Mouse (Mus musculus) hindbrain, embryonic 10.5 days (tissue): Measurements from ENCODE around the gene Gdf5. TPM values are rescaled to one million over a fixed set of nuclear protein-coding genes. Genes with fewer than 3 reads are reported as not detected.
"Not testable (repeated sequence)": the region's sequence is repeated elsewhere in the genome, so short reads cannot be mapped to it uniquely, and the experiment has no call there.

ENCODE experiments used
- DNase-seq: peaks from one replicate; pipeline ENCODE4 v3.0.0-alpha.2; 2017; ENCODE audit warnings: low spot score
- H3K27ac ChIP-seq: fragments of 300-500 bp; sonication (generic); 2 replicates; pipeline ENCODE4 v1.5.1; 2016; ENCODE audit warnings: mild to moderate bottlenecking, moderate library complexity
- H3K27me3 ChIP-seq: fragments of 300-500 bp; sonication (generic); 2 replicates; pipeline ENCODE4 v1.6.1; 2016; ENCODE audit warnings: mild to moderate bottlenecking; ENCODE audit not compliant: poor library complexity, insufficient read depth, severe bottlenecking
- H3K36me3 ChIP-seq: fragments of 300-500 bp; sonication (generic); 2 replicates; pipeline ENCODE4 v1.6.1; 2016; ENCODE audit warnings: mild to moderate bottlenecking, moderate library complexity
- H3K4me1 ChIP-seq: fragments of 300-500 bp; sonication (generic); replicated peaks from 2 replicates; pipeline ENCODE4 v1.6.1; 2016; ENCODE audit warnings: mild to moderate bottlenecking
- H3K4me3 ChIP-seq: fragments of 300-500 bp; sonication (generic); 2 replicates; pipeline ENCODE4 v1.5.1; 2016; ENCODE audit warnings: mild to moderate bottlenecking, moderate library complexity
- H3K9me3 ChIP-seq: fragments of 300-500 bp; sonication (generic); 2 replicates; pipeline ENCODE4 v1.6.1; 2016; ENCODE audit warnings: mild to moderate bottlenecking, moderate library complexity
- WGBS: fragments of 180-500 bp; shearing (Covaris S2); methylation state at CpG from one replicate; pipeline ENCODE4 v1.1.7; 2016; 5-methylcytosine and 5-hydroxymethylcytosine counted together
- polyA plus RNA-seq: library from polyadenylated mRNA; unstranded; fragments of >200 nt; fragmentation: Nextera tagmentation; extraction: Ambion mirVana; gene quantifications from 2 replicates; pipeline ENCODE4 v1.2.1, GENCODE M21; 2016

Gene Gdf5
- polyA plus RNA-seq, 1 experiment from 2014 or later, result 1.1 TPM

DNA sequence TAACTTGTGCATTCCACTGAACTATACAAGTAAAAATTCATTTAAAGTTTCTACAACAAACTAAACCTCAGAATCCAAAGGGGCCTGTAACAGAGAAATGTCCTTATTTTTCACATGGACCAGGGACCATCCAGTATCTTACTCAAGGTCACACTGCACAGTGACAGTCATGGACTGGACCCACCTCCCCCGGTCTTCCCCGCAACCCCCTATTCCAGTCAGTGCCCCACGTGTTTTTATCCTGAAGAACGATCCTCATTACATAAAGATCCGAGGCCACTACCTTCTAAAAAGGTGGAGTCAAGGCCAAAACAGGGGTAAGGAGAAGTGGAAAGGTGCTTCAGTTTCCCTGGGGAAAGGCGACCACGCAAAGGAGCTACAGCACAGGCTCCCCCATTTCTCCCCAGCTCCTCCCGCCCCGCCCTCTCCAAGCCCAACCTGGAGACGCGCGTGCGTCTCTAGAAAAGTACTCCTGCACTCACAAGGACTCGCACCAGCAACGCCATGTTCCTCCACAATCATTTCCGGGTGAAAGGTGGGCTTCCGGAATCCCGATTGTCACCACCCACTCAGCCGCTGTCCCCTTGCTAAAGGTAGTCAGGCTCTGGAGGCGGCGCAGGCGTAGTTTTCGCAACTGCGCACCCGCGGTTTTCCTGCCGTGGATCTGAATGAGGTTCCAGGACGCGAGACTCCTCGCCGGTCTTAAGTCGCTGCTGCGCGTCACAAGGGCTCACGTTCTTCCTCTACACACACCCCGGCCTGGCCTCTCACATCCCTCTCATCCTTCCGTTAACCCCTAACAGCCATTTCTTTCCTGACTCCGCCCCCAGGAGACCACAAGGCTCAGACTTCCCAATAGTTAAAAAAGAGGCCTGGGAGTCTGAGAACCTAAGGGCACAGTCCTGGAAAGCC, 15.4 kb downstream of the Gdf5 start, which contains the start of gene Uqcc1:
Uqcc1 (minus strand) TSS at position 780 of the 912 bp plus-strand sequence.
- Histone ChIP-seq H3K4me1 (peaks cover 20% of the 10 kb centered on the region), H3K9me3 (no peaks in the 10 kb centered on the region), H3K4me3 (peak within 1 kb of the TSS; percentile 81), H3K36me3 (peaks cover 4% of the 10 kb centered on the region; the same call in 1 of the 2 replicates), H3K27me3 (no peaks in the 10 kb centered on the region), H3K27ac (peak within 1 kb of the TSS; percentile 93)
- DNase-seq, result peak; percentile 92
- under 1% methylated on average over 38 of the region's 38 CpGs for WGBS

DNA sequence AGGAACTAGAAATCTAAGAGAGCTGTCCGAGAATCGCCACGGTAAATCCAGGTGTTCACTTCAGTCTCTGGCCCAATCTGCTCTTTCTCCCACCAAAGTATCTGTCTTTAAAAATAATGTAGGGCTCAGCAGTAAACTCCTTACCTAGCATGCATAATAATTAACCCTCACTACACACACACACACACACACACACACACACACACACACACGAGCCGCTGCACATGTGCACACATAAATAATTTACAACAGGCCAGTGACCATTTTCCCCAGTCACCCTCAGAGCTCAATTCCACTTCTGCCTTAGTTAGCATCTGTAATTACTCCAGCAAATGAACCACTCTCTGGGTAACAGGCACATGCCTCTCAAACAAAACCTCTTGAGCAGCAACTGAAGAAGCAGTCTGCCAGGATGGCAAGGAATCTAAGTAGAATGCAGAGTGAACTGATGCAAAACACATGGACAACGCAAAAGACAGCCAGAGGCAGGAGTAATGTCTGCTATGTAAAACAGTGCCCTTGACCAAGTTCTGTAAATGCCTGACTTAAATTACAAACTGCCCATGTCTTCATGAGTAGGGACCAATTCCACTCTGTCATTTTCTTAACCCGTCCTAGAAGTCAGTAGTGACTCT, 16.3 kb downstream of the Gdf5 start:
- Histone ChIP-seq H3K27me3 (no peaks in the 10 kb centered on the region), H3K27ac (no peak overlapping the region), H3K36me3 (peaks cover 13% of the 10 kb centered on the region), H3K4me3 (peak overlapping the region; percentile 81), H3K9me3 (no peaks in the 10 kb centered on the region), H3K4me1 (peaks cover 20% of the 10 kb centered on the region)
- 80% methylated on average over 7 of the region's 7 CpGs for WGBS
- DNase-seq, result no peak

GRCm38 (mm10) chr2:155925213-155925612, 20.0 kb downstream of the Gdf5 start:
- Histone ChIP-seq H3K36me3 (peaks cover 32% of the 10 kb centered on the region), H3K4me1 (peaks cover 14% of the 10 kb centered on the region)
- 96% methylated on average over 6 of the region's 6 CpGs for WGBS

DNA sequence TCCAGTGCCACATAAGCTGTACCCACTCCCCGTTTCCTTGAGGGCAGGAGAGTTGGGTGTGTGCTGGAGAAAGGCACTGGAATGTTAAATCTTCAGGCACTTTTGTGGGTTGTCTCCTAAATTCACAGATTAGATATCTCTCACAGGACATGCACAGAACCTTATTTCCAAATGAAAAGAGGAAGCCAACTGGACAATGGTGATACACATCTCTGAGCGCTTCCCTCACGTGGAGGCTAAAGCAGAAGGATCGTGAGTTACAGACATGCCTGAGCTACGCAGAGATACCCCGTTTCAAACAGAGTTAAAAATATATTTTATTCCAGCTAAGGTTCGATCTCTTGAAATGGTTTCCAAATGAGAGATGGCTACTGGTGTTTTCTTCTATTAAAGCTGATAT, 22.0 kb downstream of the Gdf5 start:
- Histone ChIP-seq H3K27me3 (no peaks in the 10 kb centered on the region), H3K4me1 (no peaks in the 10 kb centered on the region), H3K4me3 (no peak overlapping the region), H3K27ac (no peak overlapping the region), H3K9me3 (no peaks in the 10 kb centered on the region), H3K36me3 (peaks cover 48% of the 10 kb centered on the region)
- DNase-seq, result no peak
- WGBS, result 93% methylated on average over 7 of the region's 7 CpGs

More at GRCm38 (mm10) chr2:155925213-155925612, 20.0 kb downstream of the Gdf5 start:
- H3K27me3 ChIP-seq, H3K4me3 ChIP-seq, DNase-seq, H3K27ac ChIP-seq, H3K9me3 ChIP-seq: not testable (repeated sequence)

DNA sequence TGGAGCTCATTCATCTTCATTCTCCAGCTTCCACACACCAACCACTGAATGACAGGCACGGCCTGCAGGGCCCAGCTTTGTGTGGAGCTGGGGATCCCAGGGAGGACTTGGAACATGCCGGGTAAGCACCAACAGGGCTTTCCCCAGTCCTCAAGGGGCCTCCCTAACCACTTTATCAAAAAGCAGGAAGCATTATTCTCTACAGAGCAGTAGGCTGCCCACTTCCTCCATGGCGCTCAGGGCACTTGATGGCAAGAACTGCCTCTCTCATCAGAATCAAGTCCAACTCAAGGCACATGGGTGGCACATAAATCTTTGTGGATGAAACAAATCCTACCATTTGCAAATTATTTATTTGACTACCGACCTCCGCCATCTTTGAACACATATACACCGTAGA, 30.5 kb downstream of the Gdf5 start:
- Histone ChIP-seq H3K27me3 (no peaks in the 10 kb centered on the region), H3K27ac (no peak overlapping the region), H3K36me3 (peaks cover 74% of the 10 kb centered on the region), H3K9me3 (no peaks in the 10 kb centered on the region), H3K4me1 (no peaks in the 10 kb centered on the region), H3K4me3 (no peak overlapping the region)
- DNase-seq, result no peak
- WGBS, result 93% methylated on average over 6 of the region's 6 CpGs

DNA sequence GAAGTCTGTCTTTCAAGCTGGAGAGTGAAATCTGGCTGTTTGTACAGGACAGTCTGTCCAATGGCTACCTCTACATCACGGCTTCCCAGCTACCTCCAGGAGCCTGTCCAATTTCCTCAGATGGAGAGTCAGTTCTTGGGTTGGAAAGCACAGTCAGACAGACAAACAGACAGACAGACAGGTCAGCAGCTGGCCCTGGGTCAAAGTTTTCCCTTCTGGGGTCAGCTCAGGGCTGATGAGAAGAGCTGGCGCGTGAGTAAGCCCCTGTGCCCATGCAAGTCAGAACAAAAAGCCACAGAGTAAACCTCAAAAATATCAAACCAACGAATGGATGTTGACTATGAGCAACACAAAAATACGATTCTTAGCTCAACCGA, 41.5 kb downstream of the Gdf5 start:
- Histone ChIP-seq H3K27me3 (no peaks in the 10 kb centered on the region), H3K9me3 (no peaks in the 10 kb centered on the region), H3K36me3 (peaks cover 69% of the 10 kb centered on the region), H3K4me3 (no peak overlapping the region), H3K27ac (no peak overlapping the region), H3K4me1 (no peaks in the 10 kb centered on the region)
- DNase-seq, result no peak
- 93% methylated on average over 6 of the region's 6 CpGs for WGBS

DNA sequence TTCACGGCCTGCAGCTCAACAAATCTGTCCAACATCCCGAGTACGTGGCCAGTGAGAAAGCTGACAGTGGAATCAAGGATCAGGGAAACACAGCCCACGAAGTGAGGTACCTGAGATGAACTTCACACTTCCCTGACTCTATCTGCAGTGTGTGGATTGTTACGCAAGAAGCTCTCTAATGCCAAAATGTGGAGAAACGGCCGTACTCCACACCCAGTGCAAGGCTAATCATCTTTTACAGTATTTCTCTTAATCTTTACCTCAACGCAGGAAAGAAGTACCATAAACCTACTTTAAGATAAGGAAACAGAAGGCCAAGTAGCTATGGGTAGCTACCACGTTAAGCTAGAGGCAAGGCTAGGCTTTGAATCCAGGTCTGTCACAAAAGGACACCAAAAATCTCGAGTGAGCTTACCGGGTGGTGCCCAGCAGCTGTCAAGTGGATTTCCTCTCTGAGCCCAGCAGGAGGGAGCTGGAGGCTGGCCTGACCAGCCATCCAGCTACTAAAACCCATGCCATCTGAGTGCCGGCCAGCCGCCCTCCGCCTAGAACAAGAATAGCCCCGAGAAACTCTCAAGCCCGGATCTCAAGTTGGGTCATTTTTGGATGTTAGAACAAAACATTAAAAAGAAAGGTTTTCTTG, 42.1 kb downstream of the Gdf5 start:
- 88% methylated on average over 16 of the region's 16 CpGs for WGBS

GRCm38 (mm10) chr2:155895046-155895735, 50.0 kb downstream of the Gdf5 start:
- Histone ChIP-seq H3K4me3 (no peak overlapping the region), H3K27me3 (no peaks in the 10 kb centered on the region), H3K36me3 (peaks cover 73% of the 10 kb centered on the region), H3K9me3 (no peaks in the 10 kb centered on the region), H3K4me1 (no peaks in the 10 kb centered on the region), H3K27ac (no peak overlapping the region)
- 88% methylated on average over 16 of the region's 16 CpGs for WGBS
- no peak for DNase-seq

More for the DNA sequence above, 42.1 kb downstream of the Gdf5 start:
- H3K9me3 ChIP-seq, result no peaks in the 10 kb centered on the region
- H3K27ac ChIP-seq, result no peak overlapping the region
- no peaks in the 10 kb centered on the region for H3K27me3 ChIP-seq
- H3K4me1 ChIP-seq, result no peaks in the 10 kb centered on the region
- H3K36me3 ChIP-seq, result peaks cover 71% of the 10 kb centered on the region
- H3K4me3 ChIP-seq, result no peak overlapping the region
- DNase-seq, result no peak

- H3K36me3 ChIP-seq, result peaks cover 68% of the 10 kb centered on the region
These were observed 50.7 kb downstream of the Gdf5 start for GRCm38 (mm10) chr2:155894307-155895045.

More at GRCm38 (mm10) chr2:155894307-155895045, 50.7 kb downstream of the Gdf5 start:
- no peaks in the 10 kb centered on the region for H3K9me3 ChIP-seq
- WGBS, result 93% methylated on average over 13 of the region's 13 CpGs
- no peak overlapping the region for H3K4me3 ChIP-seq
- H3K4me1 ChIP-seq, result no peaks in the 10 kb centered on the region
- DNase-seq, result no peak
- no peak overlapping the region for H3K27ac ChIP-seq
- H3K27me3 ChIP-seq, result no peaks in the 10 kb centered on the region
